In the genomic region with DNA sequence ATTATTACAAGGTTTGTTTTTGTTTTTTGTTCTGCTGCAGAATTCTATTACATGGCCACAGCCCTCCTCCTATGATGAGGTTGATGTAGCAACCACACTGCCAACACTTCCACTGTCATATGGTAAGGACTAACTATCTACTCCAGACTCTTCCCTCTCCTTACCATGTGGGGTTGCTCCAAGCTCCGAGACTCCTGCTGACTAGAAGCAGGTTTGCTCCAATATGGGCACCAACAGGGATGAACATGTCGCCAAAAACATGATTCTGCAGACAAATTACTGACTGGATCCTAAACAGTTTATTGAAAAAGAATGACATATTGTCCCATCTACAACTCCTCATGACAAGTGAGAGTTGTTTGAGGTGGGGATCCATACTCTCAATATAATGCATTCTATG, we compare ENCODE assay signal across 14 mouse cellular contexts.
"Had no signal": no experiment of that assay in that cellular context is flagged by ENCODE, and none has a peak within 500 bp of the region (broad histone marks: within the 10 kb centered on the region; RNA-seq: fewer than 3 reads in every experiment).

No protein-coding gene starts in this region.

- DNase-seq: gastrocnemius, postnatal 14 days; gastrocnemius, postnatal 36 days; heart, adult 11 months; heart, adult 2 months; heart, postnatal 14 days; heart, postnatal 36 days; kidney, adult 11 months; kidney, adult 2 months; kidney, adult 9 months; kidney, postnatal 14 days; kidney, postnatal 36 days; layer of hippocampus, adult 9-11 months; layer of hippocampus, postnatal 36 days; left cerebral cortex, postnatal 4 days had no signal
